Mouse (Mus musculus) kidney, postnatal 0 days (tissue): Measurements from ENCODE around the gene Crnkl1. TPM values are rescaled to one million over a fixed set of nuclear protein-coding genes. Genes with fewer than 3 reads are reported as not detected.

ENCODE experiments used
- ATAC-seq: fragments of 200-750 bp; cut with Nextera tagmentation; replicated peaks from 2 replicates; pipeline ENCODE4 v1.8.0; 2017; ENCODE audit warnings: low read depth, moderate number of reproducible peaks, moderate TSS enrichment, moderate library complexity; ENCODE audit not compliant: low FRiP score
- DNase-seq: peaks from one replicate; pipeline ENCODE4 v3.0.0-alpha.2; 2016; ENCODE audit warnings: low spot score
- H3K27ac ChIP-seq: fragments of 300-500 bp; sonication (generic); 2 replicates; pipeline ENCODE4 v1.5.1; 2014; ENCODE audit warnings: mild to moderate bottlenecking
- H3K27me3 ChIP-seq: fragments of 300-500 bp; sonication (generic); 2 replicates; pipeline ENCODE4 v1.6.1; 2014; ENCODE audit warnings: low read length, mixed read lengths; ENCODE audit not compliant: insufficient read depth
- H3K36me3 ChIP-seq: fragments of 300-500 bp; sonication (generic); 2 replicates; pipeline ENCODE4 v1.6.1; 2014; ENCODE audit warnings: low read length, mixed read lengths; ENCODE audit not compliant: insufficient read depth
- H3K4me1 ChIP-seq: fragments of 300-500 bp; sonication (generic); replicated peaks from 2 replicates; pipeline ENCODE4 v1.6.1; 2014; ENCODE audit warnings: antibody characterized with exemption, low read length, mixed read lengths; ENCODE audit not compliant: insufficient read depth
- H3K4me2 ChIP-seq: fragments of 300-500 bp; sonication (generic); 2 replicates; pipeline ENCODE4 v1.6.1; 2014; ENCODE audit warnings: mild to moderate bottlenecking, low read length, moderate library complexity, mixed read lengths
- H3K4me3 ChIP-seq: fragments of 300-500 bp; sonication (generic); replicated peaks from 2 replicates; pipeline ENCODE4 v1.5.1; 2014; ENCODE audit warnings: low read depth, low read length
- H3K9ac ChIP-seq: fragments of 300-500 bp; sonication (generic); 2 replicates; pipeline ENCODE4 v1.6.1; 2014; ENCODE audit warnings: low read depth, low read length
- H3K9me3 ChIP-seq: fragments of 300-500 bp; sonication (generic); replicated peaks from 2 replicates; pipeline ENCODE4 v1.6.1; 2016; ENCODE audit warnings: low read length, inconsistent platforms, mixed read lengths
- CTCF ChIP-seq: IDR thresholded peaks from 2 replicates; pipeline ENCODE4 v1.5.1; 2016; ENCODE audit warnings: antibody characterized with exemption, low read depth, mild to moderate bottlenecking, moderate library complexity
- WGBS: fragments of 180-500 bp; shearing (Covaris S2); extraction: QIAGEN DNeasy Blood & Tissue Kit; methylation state at CpG from one replicate; pipeline ENCODE4 v1.1.7; 2014; 5-methylcytosine and 5-hydroxymethylcytosine counted together
- polyA plus RNA-seq: library from polyadenylated mRNA; unstranded; fragments of >200 nt; fragmentation: Nextera tagmentation; extraction: Ambion mirVana; gene quantifications from 2 replicates; pipeline ENCODE4 v1.2.1, GENCODE M21; 2015

The Crnkl1 gene
- polyA plus RNA-seq, 1 experiment from 2014 or later = 23.6 TPM

DNA sequence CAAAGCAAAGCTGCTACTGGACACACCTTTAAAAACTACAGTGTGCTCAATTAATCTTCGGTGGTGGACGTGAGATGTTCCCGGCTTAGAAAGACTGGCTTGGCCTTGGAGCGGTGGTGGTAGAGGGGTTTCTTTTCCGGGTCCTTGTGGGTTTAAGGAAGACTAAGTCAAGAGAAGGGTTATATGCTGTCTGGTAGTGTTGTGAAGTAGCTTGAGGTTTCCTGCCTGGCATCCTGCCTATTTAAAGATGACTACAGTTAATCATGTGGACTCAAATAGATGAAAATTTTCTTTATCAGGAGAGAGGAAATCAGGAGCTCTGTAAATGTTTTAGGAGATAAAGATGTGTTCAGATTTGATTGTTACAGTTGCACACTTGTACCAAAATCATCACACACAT, 21.5 kb upstream of the Crnkl1 start:
- no peaks in the 10 kb centered on the region for H3K4me1 ChIP-seq
- H3K36me3 ChIP-seq = no peaks in the 10 kb centered on the region
- no peak overlapping the region for H3K27ac ChIP-seq
- H3K4me3 ChIP-seq = no peak overlapping the region
- no peak for DNase-seq
- no peaks in the 10 kb centered on the region for H3K9me3 ChIP-seq
- H3K4me2 ChIP-seq = no peak overlapping the region
- H3K9ac ChIP-seq = no peak overlapping the region
- ATAC-seq = no peak
- no peak for TF ChIP-seq CTCF
- H3K27me3 ChIP-seq = no peaks in the 10 kb centered on the region
- 31% methylated on average over 5 of the region's 5 CpGs for WGBS

DNA sequence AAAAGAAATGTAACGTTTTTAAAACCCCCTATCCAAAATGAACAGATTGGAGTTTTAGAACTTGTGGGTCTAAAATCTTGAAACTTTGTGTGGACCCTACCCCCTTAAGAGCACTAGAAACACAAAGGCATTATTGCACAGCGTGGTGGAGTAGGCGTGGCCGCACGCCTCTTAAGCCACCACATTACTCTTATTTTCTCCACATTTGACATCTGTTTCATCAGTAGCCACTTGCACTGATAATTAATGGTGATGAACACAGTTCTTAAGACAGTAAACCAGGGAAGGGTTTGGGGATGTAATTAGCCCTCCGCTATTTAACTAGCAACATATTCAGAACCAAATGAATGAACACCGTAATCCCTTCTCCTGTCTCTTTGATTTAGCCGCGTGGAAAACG, 21.0 kb upstream of the Crnkl1 start:
- ATAC-seq (no peak), DNase-seq (no peak)
- no peaks in the 10 kb centered on the region for H3K36me3 ChIP-seq
- TF ChIP-seq CTCF = no peak
- H3K27ac ChIP-seq = no peak overlapping the region
- H3K4me3 ChIP-seq = no peak overlapping the region
- H3K9me3 ChIP-seq = no peaks in the 10 kb centered on the region
- no peaks in the 10 kb centered on the region for H3K4me1 ChIP-seq
- H3K27me3 ChIP-seq = no peaks in the 10 kb centered on the region
- WGBS = 47% methylated on average over 10 of the region's 10 CpGs
- no peak overlapping the region for H3K4me2 ChIP-seq
- no peak overlapping the region for H3K9ac ChIP-seq

DNA sequence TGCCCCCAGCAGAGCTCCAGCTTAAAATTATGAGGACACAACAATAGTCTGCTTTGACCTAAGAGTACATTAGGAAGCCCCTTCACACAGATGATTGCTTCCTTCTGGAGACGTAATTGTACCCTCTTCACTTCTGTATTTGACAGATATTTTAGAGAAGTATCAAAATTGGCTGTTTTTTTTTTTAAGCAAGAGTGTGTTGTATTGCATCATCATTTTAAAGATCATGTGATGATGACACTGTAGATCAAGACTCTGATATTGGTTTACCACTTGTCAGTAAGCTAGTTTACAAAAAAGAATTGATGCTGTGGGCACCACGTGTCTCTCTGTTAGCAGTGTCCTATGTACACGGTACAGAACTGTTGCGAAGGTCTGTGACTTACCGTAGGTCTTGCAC, 17.9 kb upstream of the Crnkl1 start:
- H3K9me3 ChIP-seq = no peaks in the 10 kb centered on the region
- 29% methylated on average over 5 of the region's 5 CpGs for WGBS
- TF ChIP-seq CTCF = no peak
- no peak overlapping the region for H3K4me2 ChIP-seq
- ATAC-seq = no peak
- no peak overlapping the region for H3K9ac ChIP-seq
- H3K4me1 ChIP-seq = no peaks in the 10 kb centered on the region
- no peaks in the 10 kb centered on the region for H3K27me3 ChIP-seq
- no peak for DNase-seq
- no peaks in the 10 kb centered on the region for H3K36me3 ChIP-seq
- H3K27ac ChIP-seq = no peak overlapping the region
- H3K4me3 ChIP-seq = no peak overlapping the region

DNA sequence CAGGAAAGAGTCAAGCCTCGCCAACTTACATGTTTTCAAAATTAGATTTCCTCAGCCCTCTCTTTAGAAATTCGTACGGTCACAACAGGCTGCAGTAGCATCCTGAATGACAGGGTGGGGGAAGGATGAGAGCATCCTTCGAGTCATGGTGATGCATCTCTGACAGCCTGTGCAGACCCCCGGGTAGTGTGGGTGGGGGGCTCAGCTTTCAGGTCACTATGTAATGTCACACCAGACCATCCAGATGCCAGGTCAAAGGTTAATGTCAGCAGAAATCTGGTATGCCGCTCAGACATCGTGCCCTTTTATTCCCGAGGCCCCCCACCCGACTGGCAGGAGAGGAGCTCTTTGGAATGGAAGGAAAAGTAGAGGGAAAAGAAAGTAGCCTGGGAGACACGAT, 15.4 kb upstream of the Crnkl1 start:
- H3K27ac ChIP-seq = no peak overlapping the region
- H3K9ac ChIP-seq = no peak overlapping the region
- no peak overlapping the region for H3K4me3 ChIP-seq
- H3K27me3 ChIP-seq = no peaks in the 10 kb centered on the region
- H3K4me1 ChIP-seq = no peaks in the 10 kb centered on the region
- WGBS = 13% methylated on average over 10 of the region's 10 CpGs
- ATAC-seq = no peak
- H3K36me3 ChIP-seq = no peaks in the 10 kb centered on the region
- H3K9me3 ChIP-seq = no peaks in the 10 kb centered on the region
- TF ChIP-seq CTCF = no peak
- no peak overlapping the region for H3K4me2 ChIP-seq
- no peak for DNase-seq

DNA sequence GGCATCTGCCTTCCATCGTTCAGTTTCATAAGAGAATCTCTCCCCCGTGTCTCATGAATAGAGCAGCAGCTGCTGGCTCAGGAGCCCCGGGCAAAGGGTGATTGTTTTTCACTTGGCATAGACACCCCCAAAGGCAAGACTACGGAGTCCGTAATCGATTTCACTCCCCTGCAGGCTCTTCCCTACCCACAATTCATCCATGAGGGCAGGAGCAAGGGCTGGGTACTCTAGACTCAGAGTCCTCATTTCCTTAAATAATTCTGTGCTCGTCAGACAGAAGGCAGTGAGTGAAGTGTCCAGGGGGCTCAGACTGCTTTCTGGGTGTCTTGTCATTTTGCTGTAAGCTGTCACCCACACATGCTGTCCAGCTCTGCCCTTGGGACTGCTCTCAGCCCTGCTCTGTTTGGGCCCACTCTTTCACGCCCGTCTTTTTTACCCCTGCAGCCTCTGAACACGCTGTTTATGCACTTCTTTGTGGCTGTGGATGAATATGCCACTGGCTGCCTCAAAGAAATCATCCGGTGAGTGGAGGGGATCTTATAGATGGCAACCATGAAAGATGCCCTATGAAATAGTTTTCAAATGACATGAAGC, 14.8 kb upstream of the Crnkl1 start:
- TF ChIP-seq CTCF = no peak
- H3K27ac ChIP-seq = no peak overlapping the region
- no peak for ATAC-seq
- DNase-seq = no peak
- no peaks in the 10 kb centered on the region for H3K4me1 ChIP-seq
- no peak overlapping the region for H3K9ac ChIP-seq
- H3K4me2 ChIP-seq = no peak overlapping the region
- no peaks in the 10 kb centered on the region for H3K9me3 ChIP-seq
- H3K4me3 ChIP-seq = no peak overlapping the region
- H3K36me3 ChIP-seq = no peaks in the 10 kb centered on the region
- WGBS = 30% methylated on average over 11 of the region's 11 CpGs
- no peaks in the 10 kb centered on the region for H3K27me3 ChIP-seq

DNA sequence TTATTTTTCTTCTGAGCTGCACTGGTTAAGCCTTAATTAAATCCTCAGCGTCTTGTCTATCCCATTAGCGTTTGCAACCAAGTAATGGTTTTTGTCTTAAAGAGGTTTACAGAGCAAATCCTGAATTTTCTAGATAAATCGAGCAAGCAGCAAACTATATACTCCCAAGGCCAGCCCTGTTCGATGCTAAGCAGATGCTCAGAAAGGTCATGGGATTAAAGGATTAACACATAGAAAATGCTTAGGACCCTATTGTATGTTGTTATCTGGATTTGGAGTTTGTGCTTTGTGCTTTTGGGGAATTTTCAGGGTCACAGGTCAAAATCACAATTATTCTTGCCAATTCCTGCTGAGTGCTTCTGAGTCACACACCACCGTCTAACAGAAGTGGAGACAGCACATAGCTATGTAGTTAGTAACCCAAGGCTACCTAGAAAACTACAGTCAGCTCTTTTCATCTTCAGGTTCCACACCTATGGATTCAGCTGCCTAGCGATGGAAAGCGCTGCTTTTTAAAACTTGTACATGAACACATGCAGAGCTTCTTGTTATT, 13.7 kb upstream of the Crnkl1 start:
- no peak for ATAC-seq
- Histone ChIP-seq H3K4me1 (no peaks in the 10 kb centered on the region), H3K4me3 (no peak overlapping the region), H3K9me3 (no peaks in the 10 kb centered on the region), H3K36me3 (no peaks in the 10 kb centered on the region), H3K27ac (no peak overlapping the region), H3K27me3 (no peaks in the 10 kb centered on the region), H3K9ac (no peak overlapping the region), H3K4me2 (no peak overlapping the region)
- no peak for TF ChIP-seq CTCF
- WGBS = 72% methylated on average over 7 of the region's 7 CpGs
- DNase-seq = no peak

DNA sequence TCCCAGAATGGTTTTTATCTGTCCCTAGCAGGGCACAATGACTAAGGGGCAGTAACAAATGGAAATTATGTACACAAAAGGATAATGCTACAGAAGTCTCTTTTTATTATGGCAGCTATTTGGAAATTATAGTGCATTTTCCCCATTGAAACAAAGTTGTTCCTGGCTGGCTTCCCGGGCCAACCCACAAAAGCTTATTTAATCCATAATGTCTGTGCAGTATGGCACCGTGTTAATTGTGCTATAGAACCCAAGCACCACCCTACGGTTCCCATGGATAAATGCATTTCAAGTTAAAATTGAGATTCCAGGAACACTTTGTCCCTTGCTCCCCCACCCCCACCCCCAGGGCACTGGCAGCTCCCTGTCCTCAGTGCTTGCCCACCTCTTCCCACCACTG, 9.5 kb upstream of the Crnkl1 start:
- H3K4me1 ChIP-seq = no peaks in the 10 kb centered on the region
- no peak for TF ChIP-seq CTCF
- no peaks in the 10 kb centered on the region for H3K36me3 ChIP-seq
- H3K9ac ChIP-seq = no peak overlapping the region
- no peak for DNase-seq
- H3K27me3 ChIP-seq = no peaks in the 10 kb centered on the region
- H3K9me3 ChIP-seq = no peaks in the 10 kb centered on the region
- no peak overlapping the region for H3K27ac ChIP-seq
- ATAC-seq = no peak
- H3K4me3 ChIP-seq = no peak overlapping the region
- WGBS = 90% methylated on average over 3 of the region's 3 CpGs
- H3K4me2 ChIP-seq = no peak overlapping the region
